Mouse (Mus musculus) hindbrain, embryonic 12.5 days (tissue): Measurements from ENCODE around the gene Prelid1. TPM values are rescaled to one million over a fixed set of nuclear protein-coding genes. Genes with fewer than 3 reads are reported as not detected.
A peak's percentile ranks its signal among the peaks of the same experiment; 100 is the strongest.

Experiments
- ATAC-seq: fragments of 200-750 bp; cut with Nextera tagmentation; 2 replicates; pipeline ENCODE4 v1.8.0; 2017; ENCODE audit warnings: moderate TSS enrichment; ENCODE audit not compliant: low FRiP score
- H3K27ac ChIP-seq: fragments of 300-500 bp; sonication (generic); 2 replicates; pipeline ENCODE4 v1.5.1; 2016; ENCODE audit warnings: mild to moderate bottlenecking
- H3K27me3 ChIP-seq: fragments of 300-500 bp; sonication (generic); 2 replicates; pipeline ENCODE4 v1.6.1; 2016; ENCODE audit warnings: mild to moderate bottlenecking
- H3K36me3 ChIP-seq: fragments of 300-500 bp; sonication (generic); 2 replicates; pipeline ENCODE4 v1.6.1; 2016; ENCODE audit warnings: mild to moderate bottlenecking
- H3K4me1 ChIP-seq: fragments of 300-500 bp; sonication (generic); 2 replicates; pipeline ENCODE4 v1.6.1; 2016
- H3K4me2 ChIP-seq: fragments of 300-500 bp; sonication (generic); replicated peaks from 2 replicates; pipeline ENCODE4 v1.6.1; 2016; ENCODE audit warnings: mild to moderate bottlenecking
- H3K4me3 ChIP-seq: fragments of 300-500 bp; sonication (generic); 2 replicates; pipeline ENCODE4 v1.5.1; 2016; ENCODE audit warnings: mild to moderate bottlenecking
- H3K9ac ChIP-seq: fragments of 300-500 bp; sonication (generic); 2 replicates; pipeline ENCODE4 v1.6.1; 2016; ENCODE audit warnings: mild to moderate bottlenecking, moderate library complexity
- H3K9me3 ChIP-seq: fragments of 300-500 bp; sonication (generic); replicated peaks from 2 replicates; pipeline ENCODE4 v1.6.1; 2016; ENCODE audit warnings: mild to moderate bottlenecking
- WGBS: fragments of 180-500 bp; shearing (Covaris S2); methylation state at CpG from one replicate; pipeline ENCODE4 v1.1.7; 2016; 5-methylcytosine and 5-hydroxymethylcytosine counted together
- polyA plus RNA-seq: library from polyadenylated mRNA; unstranded; fragments of >200 nt; fragmentation: Nextera tagmentation; extraction: Ambion mirVana; gene quantifications from 2 replicates; pipeline ENCODE4 v1.2.1, GENCODE M21; 2016

Prelid1 gene
- polyA plus RNA-seq, 1 experiment from 2014 or later: 344 TPM

GRCm38 (mm10) chr13:55325596-55325995 lies 5.3 kb downstream of the Prelid1 start:
- Histone ChIP-seq H3K4me1 (peaks cover 53% of the 10 kb centered on the region), H3K9me3 (no peaks in the 10 kb centered on the region), H3K4me3 (no peak overlapping the region), H3K27ac (no peak overlapping the region), H3K27me3 (no peaks in the 10 kb centered on the region), H3K4me2 (no peak overlapping the region), H3K9ac (no peak overlapping the region), H3K36me3 (peaks cover 31% of the 10 kb centered on the region)
- 82% methylated on average over 11 of the region's 11 CpGs for WGBS
- ATAC-seq: no peak

DNA sequence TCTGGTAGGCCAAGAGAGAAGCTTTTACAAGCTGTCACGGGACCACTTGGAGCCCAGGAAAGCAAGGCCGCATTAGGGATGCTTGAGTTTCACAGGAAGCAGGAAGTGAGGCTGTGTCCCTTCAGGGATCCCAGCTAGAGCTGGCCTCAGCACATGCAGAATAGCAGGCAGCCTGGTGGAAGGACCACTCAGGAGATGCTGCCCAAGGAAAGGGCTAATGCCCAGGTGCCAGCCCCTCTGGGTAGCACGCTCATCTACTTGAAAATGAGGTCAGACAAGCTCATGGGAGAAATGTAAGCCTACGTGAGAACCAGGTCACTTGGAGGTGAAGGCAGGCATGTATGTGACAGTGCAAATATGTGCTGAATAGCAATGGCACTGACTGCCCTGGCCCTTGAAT lies 6.9 kb downstream of the Prelid1 start:
- H3K27me3 ChIP-seq: no peaks in the 10 kb centered on the region
- H3K4me2 ChIP-seq: peak overlapping the region; percentile 17; the same call in 1 of the 2 replicates
- H3K27ac ChIP-seq: peak overlapping the region; percentile 31
- no peak overlapping the region for H3K9ac ChIP-seq
- WGBS: 57% methylated on average over 4 of the region's 4 CpGs
- H3K36me3 ChIP-seq: peaks cover 31% of the 10 kb centered on the region
- no peaks in the 10 kb centered on the region for H3K9me3 ChIP-seq
- H3K4me1 ChIP-seq: peaks cover 50% of the 10 kb centered on the region
- ATAC-seq: no peak
- H3K4me3 ChIP-seq: no peak overlapping the region

DNA sequence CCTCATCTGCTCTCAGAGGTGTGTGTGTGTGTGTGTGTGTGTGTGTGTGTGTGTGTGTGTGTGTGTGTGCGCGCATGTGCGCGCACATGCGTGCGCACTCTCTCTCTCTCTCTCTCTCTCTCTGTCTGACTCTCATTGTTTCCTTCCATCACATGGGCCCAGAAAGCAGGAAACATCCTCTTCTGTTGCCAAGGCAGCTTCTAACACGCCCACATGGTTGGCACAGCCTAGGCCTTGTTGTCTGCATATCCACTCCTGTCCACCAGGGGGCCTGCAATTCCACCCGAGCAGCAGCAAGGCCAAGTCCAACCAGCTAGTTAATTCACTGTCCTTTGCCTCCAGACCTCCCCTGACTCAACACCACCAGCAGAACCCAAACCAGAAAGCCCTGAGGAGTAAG lies 7.3 kb downstream of the Prelid1 start:
- WGBS: 33% methylated on average over 3 of the region's 8 CpGs
- Histone ChIP-seq H3K27ac (0 out of 2 replicates have a peak overlapping the region, but pooled peaks have one; percentile 35), H3K9me3 (no peaks in the 10 kb centered on the region), H3K4me1 (peaks cover 48% of the 10 kb centered on the region), H3K36me3 (peaks cover 31% of the 10 kb centered on the region), H3K4me3 (no peak overlapping the region), H3K9ac (no peak overlapping the region), H3K27me3 (no peaks in the 10 kb centered on the region), H3K4me2 (peak overlapping the region; percentile 92)
- ATAC-seq: 0 out of 2 replicates have a peak, but pooled peaks have one; percentile 5

- H3K9me3 ChIP-seq: no peaks in the 10 kb centered on the region
- peak overlapping the region; percentile 74 for H3K9ac ChIP-seq
- WGBS: 80% methylated on average over 6 of the region's 6 CpGs
- peak overlapping the region; percentile 74 for H3K4me3 ChIP-seq
- H3K4me1 ChIP-seq: peaks cover 43% of the 10 kb centered on the region
- H3K36me3 ChIP-seq: peaks cover 28% of the 10 kb centered on the region
- no peak for ATAC-seq
- peak overlapping the region; percentile 92 for H3K4me2 ChIP-seq
- no peak overlapping the region for H3K27ac ChIP-seq
- no peaks in the 10 kb centered on the region for H3K27me3 ChIP-seq
Measured at GRCm38 (mm10) chr13:55328171-55328570, 7.9 kb downstream of the Prelid1 start.

GRCm38 (mm10) chr13:55328641-55329040 lies 8.3 kb downstream of the Prelid1 start:
- 83% methylated on average over 4 of the region's 4 CpGs for WGBS
- no peak for ATAC-seq
- Histone ChIP-seq H3K9me3 (no peaks in the 10 kb centered on the region), H3K27me3 (no peaks in the 10 kb centered on the region), H3K4me1 (peaks cover 38% of the 10 kb centered on the region), H3K4me3 (peak overlapping the region; percentile 74), H3K4me2 (peak overlapping the region; percentile 92), H3K9ac (peak overlapping the region; percentile 74), H3K27ac (no peak overlapping the region), H3K36me3 (peaks cover 24% of the 10 kb centered on the region)

DNA sequence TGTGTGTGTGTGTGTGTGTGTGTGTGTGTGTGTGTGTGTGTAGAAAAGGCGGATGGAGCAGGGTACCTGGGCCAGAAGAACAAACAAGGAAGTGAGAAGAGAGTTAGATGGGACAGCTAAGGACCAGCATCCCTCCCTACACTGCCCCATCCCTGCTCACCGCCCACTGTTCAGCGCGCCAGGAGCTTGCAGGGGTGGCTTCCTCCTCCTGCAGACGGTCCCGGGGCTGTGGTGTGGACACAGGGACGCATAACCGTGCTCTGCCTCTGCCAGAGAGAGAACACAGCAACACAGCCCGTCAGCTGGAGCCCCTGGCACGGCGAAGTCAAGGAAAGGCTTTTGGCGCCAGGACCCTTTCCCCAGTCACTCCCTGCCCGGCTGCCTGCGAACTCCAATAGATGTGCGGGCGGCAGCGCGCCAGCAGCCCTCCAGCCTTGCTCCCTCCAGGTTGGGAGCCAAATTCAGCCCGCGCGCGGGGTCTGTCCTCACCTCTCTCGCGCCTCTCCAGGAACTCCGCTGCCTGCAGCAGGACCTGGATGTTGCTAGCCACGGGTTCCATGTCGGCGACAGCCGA lies 8.9 kb downstream of the Prelid1 start:
- peak overlapping the region; percentile 92 for H3K4me2 ChIP-seq
- H3K4me3 ChIP-seq: peak overlapping the region; percentile 74
- ATAC-seq: peak; percentile 35
- peaks cover 18% of the 10 kb centered on the region for H3K36me3 ChIP-seq
- H3K27ac ChIP-seq: peak overlapping the region; percentile 89
- WGBS: under 1% methylated on average over 28 of the region's 29 CpGs
- H3K4me1 ChIP-seq: peaks cover 34% of the 10 kb centered on the region
- peak overlapping the region; percentile 74 for H3K9ac ChIP-seq
- H3K9me3 ChIP-seq: no peaks in the 10 kb centered on the region
- no peaks in the 10 kb centered on the region for H3K27me3 ChIP-seq

DNA sequence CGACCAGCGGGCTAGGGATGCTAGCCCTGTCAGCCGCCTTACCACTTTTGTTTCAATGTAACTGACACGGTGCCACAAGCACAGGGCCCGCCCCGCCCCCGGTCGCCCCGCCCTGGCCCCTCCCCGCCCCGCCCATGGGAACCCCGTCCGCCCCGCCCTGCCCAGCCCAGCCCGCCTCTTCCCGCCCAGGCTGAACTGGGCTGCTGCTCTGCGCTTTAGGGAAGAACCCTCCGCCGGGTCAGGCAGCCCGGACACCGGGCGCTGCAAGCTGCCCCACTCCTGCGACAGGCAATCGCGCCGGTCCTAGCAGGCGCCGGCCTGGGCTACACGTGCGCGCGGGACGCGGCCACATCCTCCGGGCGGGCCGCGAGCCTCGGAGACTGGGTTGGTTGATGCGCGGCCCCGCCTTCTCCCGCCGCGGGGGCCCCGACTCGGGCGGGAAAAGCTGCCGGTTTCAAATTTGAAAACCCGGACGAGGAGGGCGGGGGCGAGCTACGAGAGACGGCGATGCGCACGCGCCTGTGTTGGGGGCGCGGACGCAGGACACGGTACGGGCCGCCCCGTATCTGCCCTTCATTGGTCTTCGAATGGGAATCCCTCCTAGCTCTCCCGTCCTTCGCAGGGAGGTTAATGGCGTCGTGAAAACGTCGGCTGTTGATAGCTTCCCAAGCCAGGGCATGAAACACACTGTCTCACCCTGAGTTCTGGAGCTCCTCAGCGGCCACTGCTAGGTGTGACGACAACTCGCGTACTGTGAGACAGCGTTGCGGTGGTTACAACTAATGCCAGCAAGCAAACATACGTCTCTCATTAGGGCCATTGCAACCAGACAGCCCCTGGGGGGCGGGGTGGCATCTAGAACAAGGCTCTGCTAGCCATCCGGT lies 9.6 kb downstream of the Prelid1 start, which contains the start of gene Mxd3:
Gene Mxd3, minus strand, starts transcription at position 141 of the 884 bp plus-strand sequence.
- ATAC-seq: peak; percentile 87
- WGBS: under 1% methylated on average over 77 of the region's 82 CpGs

DNA sequence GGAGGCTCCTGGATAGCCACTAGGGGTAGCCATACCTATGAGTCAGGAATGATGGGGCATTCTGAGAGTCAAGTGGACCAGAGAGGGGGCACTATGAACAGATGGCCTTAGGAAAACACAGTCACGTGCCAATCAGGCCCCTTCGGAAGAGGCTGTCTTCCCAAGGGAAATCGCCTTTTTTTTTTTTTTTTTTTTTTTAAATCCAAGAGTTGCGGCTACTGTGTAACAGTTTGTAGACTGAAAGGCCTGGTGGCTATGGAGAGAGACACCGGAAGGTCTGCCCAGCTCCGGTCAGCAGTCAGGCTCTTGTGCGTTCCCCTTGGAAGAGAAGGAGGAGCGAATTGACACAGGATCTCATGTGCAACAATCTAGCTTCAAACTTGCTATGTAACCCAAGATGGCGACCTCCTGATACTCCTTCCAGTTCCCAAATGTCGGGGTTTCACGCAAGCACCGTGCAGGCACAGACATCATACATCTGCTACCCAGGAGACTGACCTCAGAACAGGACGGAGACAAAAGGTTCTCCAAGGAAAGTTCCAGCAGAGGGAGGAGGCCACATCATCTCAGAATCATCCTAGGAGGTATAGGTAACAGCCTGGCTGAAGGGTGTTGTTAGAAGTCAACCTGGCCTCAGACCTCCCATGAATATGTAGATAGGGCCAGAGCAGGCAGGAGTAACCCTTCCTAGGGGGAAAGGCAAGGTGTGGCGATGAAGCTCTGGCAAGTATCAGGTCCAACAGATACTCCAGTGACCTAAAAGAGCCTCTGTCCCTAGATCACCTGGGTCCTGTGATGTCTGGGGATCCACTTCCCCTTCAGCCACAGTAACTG lies 10.5 kb downstream of the Prelid1 start:
- H3K9ac ChIP-seq: peak overlapping the region; percentile 74
- H3K9me3 ChIP-seq: no peaks in the 10 kb centered on the region
- 38% methylated on average over 14 of the region's 14 CpGs for WGBS
- H3K4me2 ChIP-seq: peak overlapping the region; percentile 92
- peaks cover 34% of the 10 kb centered on the region for H3K4me1 ChIP-seq
- peak overlapping the region; percentile 74 for H3K4me3 ChIP-seq
- ATAC-seq: no peak
- peak overlapping the region; percentile 89 for H3K27ac ChIP-seq
- no peaks in the 10 kb centered on the region for H3K27me3 ChIP-seq
- peaks cover 5% of the 10 kb centered on the region for H3K36me3 ChIP-seq

More for the DNA sequence above, 9.6 kb downstream of the Prelid1 start, which contains the start of gene Mxd3:
- Histone ChIP-seq H3K36me3 (peaks cover 13% of the 10 kb centered on the region), H3K4me2 (peak within 1 kb of the TSS; percentile 92), H3K27me3 (no peaks in the 10 kb centered on the region), H3K4me1 (peaks cover 34% of the 10 kb centered on the region), H3K9me3 (no peaks in the 10 kb centered on the region), H3K9ac (peak within 1 kb of the TSS; percentile 74), H3K4me3 (peak within 1 kb of the TSS; percentile 74), H3K27ac (peak within 1 kb of the TSS; percentile 89)

GRCm38 (mm10) chr13:55332331-55332730 lies 12.0 kb downstream of the Prelid1 start:
- 94% methylated on average over 3 of the region's 3 CpGs for WGBS
- H3K4me2 ChIP-seq: no peak overlapping the region
- H3K27me3 ChIP-seq: no peaks in the 10 kb centered on the region
- H3K27ac ChIP-seq: no peak overlapping the region
- no peak overlapping the region for H3K4me3 ChIP-seq
- peaks cover 30% of the 10 kb centered on the region for H3K4me1 ChIP-seq
- no peaks in the 10 kb centered on the region for H3K36me3 ChIP-seq
- no peak for ATAC-seq
- H3K9ac ChIP-seq: no peak overlapping the region
- no peaks in the 10 kb centered on the region for H3K9me3 ChIP-seq

DNA sequence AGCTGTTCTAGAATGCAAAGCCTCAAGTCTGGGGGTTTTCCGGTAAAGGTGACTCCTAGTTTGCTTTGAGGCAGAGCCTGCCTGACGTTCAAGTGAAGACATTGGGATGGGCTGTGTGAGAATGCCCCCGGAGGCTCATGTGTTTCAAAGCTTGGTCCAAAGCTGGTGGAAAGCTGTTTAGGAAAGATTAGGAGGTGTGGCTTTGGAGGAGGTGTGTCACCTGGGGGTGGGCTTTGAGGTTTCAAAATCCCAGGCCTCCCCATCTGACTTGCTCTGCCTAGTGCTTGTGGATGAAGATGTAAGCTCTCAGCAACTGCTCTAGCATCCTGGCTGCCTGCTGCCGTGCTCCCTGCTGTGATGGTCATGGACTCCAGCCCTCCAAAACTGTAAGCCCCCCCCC lies 15.4 kb downstream of the Prelid1 start:
- Histone ChIP-seq H3K27me3 (no peaks in the 10 kb centered on the region), H3K9ac (no peak overlapping the region), H3K4me3 (no peak overlapping the region), H3K4me1 (peaks cover 5% of the 10 kb centered on the region), H3K9me3 (no peaks in the 10 kb centered on the region), H3K36me3 (no peaks in the 10 kb centered on the region), H3K27ac (no peak overlapping the region), H3K4me2 (no peak overlapping the region)
- WGBS: 91% methylated on average over 4 of the region's 4 CpGs
- ATAC-seq: no peak

- H3K9ac ChIP-seq: no peak overlapping the region
- no peaks in the 10 kb centered on the region for H3K4me1 ChIP-seq
- no peak for ATAC-seq
- H3K27ac ChIP-seq: no peak overlapping the region
- H3K9me3 ChIP-seq: no peaks in the 10 kb centered on the region
- no peaks in the 10 kb centered on the region for H3K36me3 ChIP-seq
- H3K4me3 ChIP-seq: no peak overlapping the region
- WGBS: 67% methylated on average over 9 of the region's 10 CpGs
- H3K27me3 ChIP-seq: no peaks in the 10 kb centered on the region
- no peak overlapping the region for H3K4me2 ChIP-seq
Measured at GRCm38 (mm10) chr13:55337341-55337975, 17.2 kb downstream of the Prelid1 start.
